Mouse (Mus musculus) heart, adult 2 months (tissue): ENCODE measurements around the gene Homez.

ENCODE experiments used
- CTCF ChIP-seq: fragments of 200-600 bp; IDR thresholded peaks from 2 replicates; pipeline ENCODE4 v1.8.1; 2022; ENCODE audit warnings: antibody characterized with exemption, mild to moderate bottlenecking, moderate library complexity
- POLR2A ChIP-seq: fragments of 200-500 bp; IDR thresholded peaks from 2 replicates; pipeline ENCODE4 v1.6.1; 2011; ENCODE audit warnings: mild to moderate bottlenecking, low read depth, low read length, control low read depth; ENCODE audit not compliant: insufficient read depth

DNA sequence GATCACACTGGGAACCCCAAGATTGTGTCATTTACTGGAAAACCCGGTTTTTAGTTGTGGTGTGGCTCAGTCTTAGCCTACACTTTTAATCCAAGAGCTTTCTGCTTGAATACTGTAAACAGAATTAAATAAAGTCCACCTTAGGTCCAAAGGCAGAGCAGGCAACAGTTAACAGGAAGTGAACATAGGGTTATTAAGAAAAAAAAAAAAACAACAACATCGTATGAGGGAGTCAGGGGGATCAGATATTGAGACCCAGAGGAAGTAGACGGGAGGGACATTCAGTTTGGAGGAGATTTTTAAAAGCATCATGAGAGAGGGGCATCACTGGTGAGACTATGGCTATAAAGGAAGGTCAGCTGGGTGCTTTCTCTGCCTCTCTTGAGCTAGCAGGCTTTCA lies 4.5 kb downstream of the Homez start:
- TF ChIP-seq POLR2A (no peak), CTCF (no peak)
